23 mouse cellular contexts compared by ENCODE assay signal in the genomic region with DNA sequence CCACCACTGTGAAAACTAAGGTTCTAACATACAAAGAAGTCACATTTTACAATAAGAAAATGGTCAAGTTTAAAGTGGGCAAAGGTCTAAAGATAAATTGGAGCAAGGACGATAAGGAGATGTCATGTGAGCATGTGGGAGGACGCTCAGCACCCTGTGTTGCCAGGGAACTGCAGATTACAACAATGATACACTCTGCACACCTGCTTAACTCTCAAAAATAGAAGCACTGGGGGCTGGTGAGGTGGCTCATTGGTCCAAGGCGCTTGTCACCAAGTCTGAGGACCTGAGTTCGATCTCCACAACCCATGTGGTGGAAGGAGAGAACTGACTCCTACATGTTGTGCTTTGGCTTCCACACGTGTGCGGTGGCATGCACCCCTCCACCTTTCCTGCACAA. TPM values are rescaled to one million over a fixed set of nuclear protein-coding genes. Genes with fewer than 3 reads are reported as not detected.
"Had no signal": no experiment of that assay in that cellular context is flagged by ENCODE, and none has a peak within 500 bp of the region (broad histone marks: within the 10 kb centered on the region; RNA-seq: fewer than 3 reads in every experiment).

No protein-coding gene starts in this region.

- H3K9me3 ChIP-seq: midbrain, embryonic 10.5 days; midbrain, embryonic 12.5 days; neural tube, embryonic 13.5 days; neural tube, embryonic 15.5 days had no signal

- ATAC-seq: midbrain, embryonic 16.5 days had no signal

- H3K4me3 ChIP-seq: midbrain, embryonic 10.5 days; midbrain, embryonic 12.5 days; myocyte; neural tube, embryonic 13.5 days; neural tube, embryonic 15.5 days had no signal

- H3K36me3 ChIP-seq: midbrain, embryonic 10.5 days; midbrain, embryonic 12.5 days; neural tube, embryonic 13.5 days; neural tube, embryonic 15.5 days had no signal

- H3K27ac ChIP-seq: midbrain, embryonic 10.5 days; midbrain, embryonic 12.5 days; neural tube, embryonic 13.5 days; neural tube, embryonic 15.5 days had no signal

- DNase-seq: lung, adult 18-20 months; lung, embryonic 14.5 days; lung, postnatal 10 days; lung, postnatal 4 days; midbrain, embryonic 14.5 days; retina, postnatal 1 day; right cerebral cortex, adult 18-20 months; right cerebral cortex, postnatal 25 days; right cerebral cortex, postnatal 4 days; spleen, adult 18-20 months; thymus, adult 18-20 months; thymus, postnatal 14 days; thymus, postnatal 36 days had no signal

- H3K4me2 ChIP-seq: lung, embryonic 14.5 days; midbrain, embryonic 12.5 days; neural tube, embryonic 13.5 days; neural tube, embryonic 15.5 days had no signal

- H3K9ac ChIP-seq: lung, embryonic 14.5 days; midbrain, embryonic 12.5 days; neural tube, embryonic 13.5 days; neural tube, embryonic 15.5 days had no signal

- H3K4me1 ChIP-seq: midbrain, embryonic 10.5 days; midbrain, embryonic 12.5 days; neural tube, embryonic 13.5 days; neural tube, embryonic 15.5 days had no signal

- H3K27me3 ChIP-seq: neural tube, embryonic 13.5 days; neural tube, embryonic 15.5 days had no signal

RNA-seq across cellular contexts. Expression of a gene that starts 10.1 kb away (rescaled TPM):
- total RNA-seq: megakaryocyte, adult 5-6 weeks; megakaryocyte-erythroid progenitor cell, adult 5-6 weeks had no signal
- polyA plus RNA-seq: liver, embryonic 16.5 days; myocyte had no signal

RNA-seq across cellular contexts. Expression of a gene that starts 35.8 kb away (rescaled TPM):
- total RNA-seq: megakaryocyte-erythroid progenitor cell, adult 5-6 weeks had no signal
- polyA plus RNA-seq: midbrain, embryonic 12.5 days; neural tube, embryonic 11.5 days had no signal
